Mouse (Mus musculus) thymus, postnatal 0 days (tissue): ENCODE measurements around the gene Colgalt2. TPM values are rescaled to one million over a fixed set of nuclear protein-coding genes. Genes with fewer than 3 reads are reported as not detected.
"Not testable (repeated sequence)": the region's sequence is repeated elsewhere in the genome, so short reads cannot be mapped to it uniquely, and the experiment has no call there.

Experiments
- DNase-seq: peaks from one replicate; pipeline ENCODE4 v3.0.0-alpha.2; 2015; ENCODE audit warnings: low spot score
- polyA plus RNA-seq: library from polyadenylated mRNA; unstranded; fragments of >200 nt; fragmentation: Nextera tagmentation; extraction: Ambion mirVana; gene quantifications from 2 replicates; pipeline ENCODE4 v1.2.1, GENCODE M21; 2015

The Colgalt2 gene
- polyA plus RNA-seq, 1 experiment from 2014 or later: 1.2 TPM

- no peak for DNase-seq
Measured at GRCm38 (mm10) chr1:152416306-152416904, 16.8 kb downstream of the Colgalt2 start.

- no peak for DNase-seq
Measured at GRCm38 (mm10) chr1:152417602-152418001, 18.0 kb downstream of the Colgalt2 start.

GRCm38 (mm10) chr1:152422295-152422694 lies 22.7 kb downstream of the Colgalt2 start:
- no peak for DNase-seq

GRCm38 (mm10) chr1:152423052-152423451 lies 23.4 kb downstream of the Colgalt2 start:
- DNase-seq: no peak

- no peak for DNase-seq
Measured at GRCm38 (mm10) chr1:152427912-152428581, 28.4 kb downstream of the Colgalt2 start.

GRCm38 (mm10) chr1:152429805-152430204 lies 30.2 kb downstream of the Colgalt2 start:
- no peak for DNase-seq

- DNase-seq: no peak
Measured at GRCm38 (mm10) chr1:152434166-152434565, 34.5 kb downstream of the Colgalt2 start.

GRCm38 (mm10) chr1:152437518-152437917 lies 37.9 kb downstream of the Colgalt2 start:
- DNase-seq: not testable (repeated sequence)

GRCm38 (mm10) chr1:152439408-152439807 lies 39.8 kb downstream of the Colgalt2 start:
- DNase-seq: no peak

- DNase-seq: no peak
Measured at GRCm38 (mm10) chr1:152439874-152440273, 40.2 kb downstream of the Colgalt2 start.

GRCm38 (mm10) chr1:152444630-152445029 lies 45.0 kb downstream of the Colgalt2 start:
- DNase-seq: no peak

GRCm38 (mm10) chr1:152445925-152446324 lies 46.3 kb downstream of the Colgalt2 start:
- no peak for DNase-seq

- DNase-seq: no peak
Measured at GRCm38 (mm10) chr1:152454536-152454935, 54.9 kb downstream of the Colgalt2 start.

- DNase-seq: no peak
Measured at GRCm38 (mm10) chr1:152455275-152456243, 55.9 kb downstream of the Colgalt2 start.

- no peak for DNase-seq
Measured at GRCm38 (mm10) chr1:152456266-152456665, 56.6 kb downstream of the Colgalt2 start.

GRCm38 (mm10) chr1:152457596-152457995 lies 58.0 kb downstream of the Colgalt2 start:
- no peak for DNase-seq

- DNase-seq: no peak
Measured at GRCm38 (mm10) chr1:152458996-152459395, 59.4 kb downstream of the Colgalt2 start.

GRCm38 (mm10) chr1:152460931-152461330 lies 61.3 kb downstream of the Colgalt2 start:
- DNase-seq: no peak

- no peak for DNase-seq
Measured at GRCm38 (mm10) chr1:152461814-152462213, 62.2 kb downstream of the Colgalt2 start.

GRCm38 (mm10) chr1:152462348-152462747 lies 62.7 kb downstream of the Colgalt2 start:
- DNase-seq: no peak

- DNase-seq: no peak
Measured at GRCm38 (mm10) chr1:152466280-152466679, 66.7 kb downstream of the Colgalt2 start.

- DNase-seq: no peak
Measured at GRCm38 (mm10) chr1:152468443-152468842, 68.8 kb downstream of the Colgalt2 start.
